Mouse (Mus musculus): ENCODE data around the gene Hist1h1e.
"Not testable (repeated sequence)": the region's sequence is repeated elsewhere in the genome, so short reads cannot be mapped to it uniquely, and the experiment has no call there.

- TF ChIP-seq CTCF, POLR2A (IDR thresholded peaks at IDR 0.05; ENCODE audit: insufficient read depth, low read depth, low read length): not testable (repeated sequence)
These were observed 30.5 kb downstream of the Hist1h1e start for GRCm38 (mm10) chr13:23591886-23592285.

Measured in olfactory bulb, adult 2 months (tissue).